In genomic region chr3:141779186-141779585, GRCm38 (mm10) we compare ENCODE assay signal across 19 mouse cellular contexts.
DNase-seq lines count a peak whose midpoint lies in the region; ATAC-seq and TF ChIP-seq lines count a peak whose summit lies in the region.
"Had no signal": no experiment of that assay in that cellular context is flagged by ENCODE, and none has a peak within 500 bp of the region (broad histone marks: within the 10 kb centered on the region; RNA-seq: fewer than 3 reads in every experiment).

No protein-coding gene starts in this region.

- H3K9me3 ChIP-seq in liver, embryonic 11.5 days (ENCODE audit: control insufficient read depth, low read length) = no peaks in the 10 kb centered on the region
- no peaks in the 10 kb centered on the region for H3K9me3 ChIP-seq in kidney, postnatal 0 days (replicated peaks; ENCODE audit: low read length)
- no peaks in the 10 kb centered on the region for H3K9me3 ChIP-seq in midbrain, postnatal 0 days (ENCODE audit: low read length)
- H3K9me3 ChIP-seq: embryonic facial prominence, embryonic 10.5 days; limb, embryonic 15.5 days; midbrain, embryonic 12.5 days; neural tube, embryonic 12.5 days had no signal

- H3K4me1 ChIP-seq in liver, embryonic 11.5 days (replicated peaks; ENCODE audit: control insufficient read depth, insufficient read depth, low read length) = no peaks in the 10 kb centered on the region
- H3K4me1 ChIP-seq in kidney, postnatal 0 days (replicated peaks; ENCODE audit: insufficient read depth, low read length) = 0 out of 2 replicates have a peak, but pooled peaks cover 8% of the 10 kb centered on the region
- H3K4me1 ChIP-seq in midbrain, postnatal 0 days (ENCODE audit: insufficient read depth, low read length) = no peaks in the 10 kb centered on the region
- H3K4me1 ChIP-seq: midbrain, embryonic 12.5 days; neural tube, embryonic 12.5 days had no signal

- no peak for TF ChIP-seq CTCF in kidney, postnatal 0 days (IDR thresholded peaks at IDR 0.05; ENCODE audit: low read depth)
- TF ChIP-seq CTCF in gastrocnemius, adult 2 months (IDR thresholded peaks at IDR 0.05) = no peak
- no peak for TF ChIP-seq CTCF in midbrain, postnatal 0 days (IDR thresholded peaks at IDR 0.05)

- intact Hi-C loops in gastrocnemius, adult 2 months (cut with DNase I) = no loop called here

- H3K27me3 ChIP-seq in liver, embryonic 11.5 days (replicated peaks; ENCODE audit: control insufficient read depth, insufficient read depth, low read length) = no peaks in the 10 kb centered on the region
- H3K27me3 ChIP-seq in kidney, postnatal 0 days (ENCODE audit: insufficient read depth, low read length) = no peaks in the 10 kb centered on the region
- H3K27me3 ChIP-seq in midbrain, postnatal 0 days (ENCODE audit: insufficient read depth, low read length) = no peaks in the 10 kb centered on the region
- H3K27me3 ChIP-seq: limb, embryonic 15.5 days; midbrain, embryonic 12.5 days; neural tube, embryonic 12.5 days had no signal

- no peak overlapping the region for H3K4me2 ChIP-seq in liver, embryonic 11.5 days
- no peak overlapping the region for H3K4me2 ChIP-seq in kidney, postnatal 0 days (ENCODE audit: low read length)
- H3K4me2 ChIP-seq in midbrain, postnatal 0 days (ENCODE audit: low read depth, low read length, poor library complexity, severe bottlenecking) = no peak overlapping the region
- H3K4me2 ChIP-seq: limb, embryonic 15.5 days; midbrain, embryonic 12.5 days; neural tube, embryonic 12.5 days had no signal

- ATAC-seq in liver, embryonic 11.5 days (replicated peaks; ENCODE audit: low FRiP score) = 0 out of 2 replicates have a peak, but pooled peaks have one; percentile 29
- ATAC-seq in kidney, postnatal 0 days (replicated peaks; ENCODE audit: low FRiP score, low read depth) = no peak; the same call in 1 of the 2 replicates
- ATAC-seq in megakaryocyte progenitor cell, adult 5-6 weeks (replicated peaks; ENCODE audit: poor library complexity) = peak; percentile 20; the same call in 1 of the 2 replicates
- ATAC-seq in midbrain, postnatal 0 days (ENCODE audit: low FRiP score) = no peak
- ATAC-seq: activated CD4-positive, CD25-positive, alpha-beta regulatory T cell, adult 4 months; CD4-positive, CD25-positive, alpha-beta regulatory T cell, adult 4 months had no signal

- H3K9ac ChIP-seq in liver, embryonic 11.5 days (ENCODE audit: low read depth, low read length) = no peak overlapping the region
- H3K9ac ChIP-seq in kidney, postnatal 0 days (ENCODE audit: low read depth, low read length) = no peak overlapping the region
- no peak overlapping the region for H3K9ac ChIP-seq in midbrain, postnatal 0 days (replicated peaks; ENCODE audit: low read length, poor library complexity, severe bottlenecking)
- H3K9ac ChIP-seq: limb, embryonic 15.5 days; midbrain, embryonic 12.5 days; neural tube, embryonic 12.5 days had no signal

- no peak overlapping the region for H3K27ac ChIP-seq in liver, embryonic 11.5 days (ENCODE audit: low read depth, low read length)
- H3K27ac ChIP-seq in kidney, postnatal 0 days = 0 out of 2 replicates have a peak overlapping the region, but pooled peaks have one; percentile 40
- no peak overlapping the region for H3K27ac ChIP-seq in gastrocnemius, adult 2 months
- H3K27ac ChIP-seq in midbrain, postnatal 0 days (ENCODE audit: low read depth, low read length) = no peak overlapping the region
- H3K27ac ChIP-seq: embryonic facial prominence, embryonic 10.5 days; limb, embryonic 15.5 days; midbrain, embryonic 12.5 days; neural tube, embryonic 12.5 days; stomach, postnatal 0 days had no signal

- WGBS in liver, embryonic 11.5 days = 45% methylated on average over 3 of the region's 3 CpGs
- WGBS in kidney, postnatal 0 days = 28% methylated on average over 3 of the region's 3 CpGs
- 65% methylated on average over 3 of the region's 3 CpGs for WGBS in midbrain, postnatal 0 days

- H3K36me3 ChIP-seq in liver, embryonic 11.5 days (ENCODE audit: control insufficient read depth, insufficient read depth, low read length) = no peaks in the 10 kb centered on the region
- H3K36me3 ChIP-seq in kidney, postnatal 0 days (ENCODE audit: insufficient read depth, low read length) = no peaks in the 10 kb centered on the region
- H3K36me3 ChIP-seq in midbrain, postnatal 0 days (ENCODE audit: insufficient read depth, low read length) = no peaks in the 10 kb centered on the region
- H3K36me3 ChIP-seq: embryonic facial prominence, embryonic 10.5 days; limb, embryonic 15.5 days; midbrain, embryonic 12.5 days; neural tube, embryonic 12.5 days had no signal

- no peak overlapping the region for H3K4me3 ChIP-seq in liver, embryonic 11.5 days (ENCODE audit: low read depth, low read length)
- H3K4me3 ChIP-seq in kidney, postnatal 0 days (replicated peaks; ENCODE audit: low read depth, low read length) = no peak overlapping the region
- H3K4me3 ChIP-seq in gastrocnemius, adult 2 months = no peak overlapping the region
- no peak overlapping the region for H3K4me3 ChIP-seq in midbrain, postnatal 0 days (ENCODE audit: low read depth, low read length)
- H3K4me3 ChIP-seq: embryonic facial prominence, embryonic 10.5 days; limb, embryonic 15.5 days; midbrain, embryonic 12.5 days; neural tube, embryonic 12.5 days had no signal

- DNase-seq in liver, embryonic 11.5 days (ENCODE audit: low spot score) = no peak
- DNase-seq in liver = no peak
- DNase-seq in hindlimb bud, embryonic 11.5 days (ENCODE audit: extremely low spot score, low read depth, low spot score) = peak; percentile 12
- DNase-seq in kidney, postnatal 0 days (ENCODE audit: low spot score) = peak; percentile 49
- DNase-seq in gastrocnemius, adult 2 months = no peak
- DNase-seq in midbrain, postnatal 0 days (ENCODE audit: low spot score) = no peak
- DNase-seq: adrenal gland, postnatal 25 days; cerebellum, adult 11-12 months; cerebellum, postnatal 25 days; gastrocnemius, postnatal 14 days; right cerebral cortex, adult 18-20 months had no signal

Comparison
In these comparisons a context has a peak if more than half of its experiments do, and no peak if none do; other contexts are left out.
1. ATAC-seq: peak in liver, embryonic 11.5 days (single experiment) and megakaryocyte progenitor cell, adult 5-6 weeks (single experiment); none in kidney, postnatal 0 days (single experiment) and midbrain, postnatal 0 days (single experiment).
2. DNase-seq: peak in hindlimb bud, embryonic 11.5 days (single experiment) and kidney, postnatal 0 days (single experiment); none in liver, embryonic 11.5 days (single experiment), liver (single experiment), gastrocnemius, adult 2 months (single experiment) and midbrain, postnatal 0 days (single experiment).